Mouse (Mus musculus) MEL (cell line): Measurements from ENCODE around the gene Lhx2.

ENCODE experiments used
- CHD2 ChIP-seq: IDR thresholded peaks from 2 replicates; pipeline ENCODE4 v1.6.1; 2011; ENCODE audit warnings: low read length, improper control_type of control experiment
- CTCF ChIP-seq, 3 experiments: IDR thresholded peaks in 2 of 3; conservative IDR thresholded peaks in 1 of 3; 2 replicates each; pipeline ENCODE4 v1.5.1; 2011 to 2012; ENCODE audit warnings: low read length in 3 of 3, low read depth in 2 of 3, mild to moderate bottlenecking in 2 of 3, improper control_type of control experiment in 1 of 3, inconsistent platforms in 1 of 3, mixed read lengths in 1 of 3, moderate library complexity in 1 of 3; ENCODE audit not compliant: control insufficient read depth in 1 of 3, insufficient read depth in 1 of 3, poor library complexity in 1 of 3, severe bottlenecking in 1 of 3
- GABPA ChIP-seq: IDR thresholded peaks from 2 replicates; pipeline ENCODE4 v1.6.1; 2012; ENCODE audit warnings: low read depth, mild to moderate bottlenecking, inconsistent platforms, low read length, improper control_type of control experiment, moderate library complexity
- GATA1 ChIP-seq: IDR thresholded peaks from 2 replicates; pipeline ENCODE4 v1.6.1; 2011; ENCODE audit warnings: low read depth, low read length, improper control_type of control experiment
- MAFK ChIP-seq: IDR thresholded peaks from 2 replicates; pipeline ENCODE4 v1.6.1; 2011; ENCODE audit warnings: low read depth, mild to moderate bottlenecking, low read length, improper control_type of control experiment, borderline replicate concordance
- MEF2A ChIP-seq: IDR thresholded peaks from 2 replicates; pipeline ENCODE4 v1.6.1; 2014; ENCODE audit warnings: low read depth, mild to moderate bottlenecking, inconsistent platforms, low read length, improper control_type of control experiment; ENCODE audit not compliant: poor library complexity, insufficient replicate concordance, severe bottlenecking; ENCODE audit errors: extremely low read depth
- MXI1 ChIP-seq: IDR thresholded peaks from 2 replicates; pipeline ENCODE4 v1.6.1; 2011; ENCODE audit warnings: mild to moderate bottlenecking, low read depth, low read length, improper control_type of control experiment
- POLR2A ChIP-seq, 2 experiments: IDR thresholded peaks; 2 replicates each; pipeline ENCODE4 v1.6.1; 2011 to 2012; ENCODE audit warnings: low read length in 2 of 2, mild to moderate bottlenecking in 2 of 2, control low read depth in 1 of 2, improper control_type of control experiment in 1 of 2, low read depth in 1 of 2, moderate library complexity in 1 of 2; ENCODE audit not compliant: control insufficient read depth in 1 of 2, insufficient read depth in 1 of 2, poor library complexity in 1 of 2
- POLR2AphosphoS5 ChIP-seq: IDR thresholded peaks from 2 replicates; pipeline ENCODE4 v1.6.1; 2012; ENCODE audit warnings: low read depth, borderline replicate concordance, mild to moderate bottlenecking, inconsistent platforms, low read length, moderate library complexity, mixed read lengths

DNA sequence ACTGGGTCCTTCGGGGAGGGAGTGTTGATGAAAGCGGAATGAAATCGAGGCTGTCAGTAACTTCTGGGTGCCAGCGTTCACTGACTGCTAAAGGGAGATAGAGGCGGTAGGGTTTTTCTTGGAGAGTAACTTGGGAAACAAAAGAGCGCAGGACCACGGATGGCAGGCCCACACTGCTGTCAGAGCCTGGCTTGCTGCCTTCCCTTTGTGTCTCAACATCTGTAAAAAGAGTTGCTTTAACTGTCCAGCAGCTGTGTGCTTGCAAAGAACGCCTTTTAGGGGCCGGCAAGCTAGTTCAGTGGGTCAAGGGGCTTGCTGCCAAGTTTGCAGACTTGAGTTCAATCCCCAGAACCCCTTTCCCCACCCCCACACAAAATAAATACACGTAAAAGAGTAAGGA lies 20.1 kb downstream of the Lhx2 start:
- TF ChIP-seq CHD2 = no peak
- TF ChIP-seq POLR2AphosphoS5 = no peak
- no peak for TF ChIP-seq CTCF (IDR thresholded peaks at IDR 0.05 in 2 of 3, conservative IDR thresholded peaks at IDR 0.05 in 1 of 3; ENCODE audit: control insufficient read depth in 1 of 3, insufficient read depth in 1 of 3, low read depth in 2 of 3, low read length in 3 of 3, poor library complexity in 1 of 3, severe bottlenecking in 1 of 3)
- TF ChIP-seq MEF2A = no peak
- no peak for TF ChIP-seq GABPA
- no peak for TF ChIP-seq MXI1
- no peak for TF ChIP-seq POLR2A (IDR thresholded peaks at IDR 0.05; ENCODE audit: control insufficient read depth in 1 of 2, insufficient read depth in 1 of 2, low read depth in 1 of 2, low read length in 2 of 2, poor library complexity in 1 of 2)
- TF ChIP-seq GATA1 = no peak
- no peak for TF ChIP-seq MAFK
